Comparison of ENCODE assay signal across 24 mouse cellular contexts in the genomic region with DNA sequence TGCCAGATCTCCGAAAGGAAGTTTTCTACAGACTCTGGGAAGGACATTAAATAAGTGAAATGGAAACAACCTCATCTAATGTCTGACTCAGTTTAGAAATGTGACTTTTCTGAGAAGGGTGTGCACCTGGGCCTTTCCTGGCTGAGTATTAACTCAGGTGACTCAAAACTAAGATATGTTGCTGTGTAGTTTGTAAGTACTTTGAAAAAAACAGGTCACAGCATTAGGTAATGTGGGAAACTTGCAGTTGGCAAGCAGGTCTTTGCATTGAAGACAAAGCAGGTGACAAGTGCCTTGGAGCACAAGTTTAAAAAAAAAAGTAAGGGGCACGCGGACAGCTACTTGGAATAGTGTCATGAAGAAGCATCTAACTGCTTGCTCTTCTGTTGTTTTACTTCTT. TPM values are rescaled to one million over a fixed set of nuclear protein-coding genes. Genes with fewer than 3 reads are reported as not detected.
DNase-seq lines count a peak whose midpoint lies in the region; ATAC-seq and TF ChIP-seq lines count a peak whose summit lies in the region.
"Had no signal": no experiment of that assay in that cellular context is flagged by ENCODE, and none has a peak within 500 bp of the region (broad histone marks: within the 10 kb centered on the region; RNA-seq: fewer than 3 reads in every experiment).

No protein-coding gene starts in this region.

- DNase-seq in lung, postnatal 0 days (ENCODE audit: low spot score), result peak; percentile 70
- DNase-seq in lung, adult 2 months, result no peak
- peak; percentile 14 for DNase-seq in midbrain, embryonic 11.5 days (ENCODE audit: low spot score, missing footprints)
- no peak for DNase-seq in midbrain, postnatal 0 days (ENCODE audit: low spot score)
- no peak for DNase-seq in neural tube, embryonic 10.5 days (ENCODE audit: extremely low spot score, low spot score)
- no peak for DNase-seq in midbrain, embryonic 10.5 days (ENCODE audit: low spot score)
- DNase-seq: adrenal gland, postnatal 10 days; adrenal gland, postnatal 36 days; B cell, adult 2 months; cerebellum, adult 11 months; cerebellum, adult 2 months; cerebellum, adult 9-11 months; cerebellum, postnatal 25 days; gastrocnemius, postnatal 36 days had no signal

- peak; percentile 80 for ATAC-seq in lung, postnatal 0 days
- no peak for ATAC-seq in midbrain, embryonic 11.5 days (ENCODE audit: low FRiP score)
- no peak for ATAC-seq in midbrain, postnatal 0 days (ENCODE audit: low FRiP score)
- 0 out of 2 replicates have a peak, but pooled peaks have one; percentile 33 for ATAC-seq in stomach, embryonic 16.5 days (ENCODE audit: insufficient read depth, low FRiP score)
- ATAC-seq: forebrain, embryonic 15.5 days had no signal

- 75% methylated on average over 3 of the region's 3 CpGs for WGBS in lung, postnatal 0 days
- 80% methylated on average over 3 of the region's 3 CpGs for WGBS in lung, adult 2 months
- 97% methylated on average over 3 of the region's 3 CpGs for WGBS in midbrain, embryonic 11.5 days
- 94% methylated on average over 3 of the region's 3 CpGs for WGBS in midbrain, postnatal 0 days
- 82% methylated on average over 3 of the region's 3 CpGs for WGBS in stomach, embryonic 16.5 days
- 92% methylated on average over 3 of the region's 3 CpGs for WGBS in midbrain, embryonic 10.5 days

- no peak overlapping the region for H3K4me3 ChIP-seq in lung, postnatal 0 days (ENCODE audit: low read depth, low read length)
- H3K4me3 ChIP-seq in lung, adult 2 months (replicated peaks; ENCODE audit: extremely low read depth, low read depth, low read length), result no peak overlapping the region
- no peak overlapping the region for H3K4me3 ChIP-seq in midbrain, embryonic 11.5 days (ENCODE audit: low read depth, low read length)
- H3K4me3 ChIP-seq in midbrain, postnatal 0 days (ENCODE audit: low read depth, low read length), result no peak overlapping the region
- H3K4me3 ChIP-seq in stomach, embryonic 16.5 days (replicated peaks; ENCODE audit: low read length), result no peak overlapping the region
- H3K4me3 ChIP-seq in midbrain, embryonic 10.5 days, result no peak overlapping the region
- H3K4me3 ChIP-seq: embryonic facial prominence, embryonic 10.5 days; embryonic facial prominence, embryonic 13.5 days; erythroblast, embryonic 14.5 days; forebrain, embryonic 12.5 days; forebrain, embryonic 15.5 days; hindbrain, embryonic 12.5 days; hindbrain, embryonic 15.5 days had no signal

- no peaks in the 10 kb centered on the region for H3K36me3 ChIP-seq in lung, postnatal 0 days (ENCODE audit: insufficient read depth, low read length)
- no peaks in the 10 kb centered on the region for H3K36me3 ChIP-seq in midbrain, embryonic 11.5 days (ENCODE audit: control insufficient read depth, insufficient read depth, low read length)
- no peaks in the 10 kb centered on the region for H3K36me3 ChIP-seq in midbrain, postnatal 0 days (ENCODE audit: insufficient read depth, low read length)
- no peaks in the 10 kb centered on the region for H3K36me3 ChIP-seq in stomach, embryonic 16.5 days (ENCODE audit: control insufficient read depth, insufficient read depth, low read length)
- H3K36me3 ChIP-seq in midbrain, embryonic 10.5 days, result no peaks in the 10 kb centered on the region
- H3K36me3 ChIP-seq: embryonic facial prominence, embryonic 10.5 days; embryonic facial prominence, embryonic 13.5 days; forebrain, embryonic 12.5 days; forebrain, embryonic 15.5 days; hindbrain, embryonic 12.5 days; hindbrain, embryonic 15.5 days had no signal

- no peaks in the 10 kb centered on the region for H3K9me3 ChIP-seq in lung, postnatal 0 days (ENCODE audit: low read length)
- H3K9me3 ChIP-seq in midbrain, embryonic 11.5 days (ENCODE audit: control insufficient read depth, low read length), result no peaks in the 10 kb centered on the region
- no peaks in the 10 kb centered on the region for H3K9me3 ChIP-seq in midbrain, postnatal 0 days (ENCODE audit: low read length)
- no peaks in the 10 kb centered on the region for H3K9me3 ChIP-seq in stomach, embryonic 16.5 days (replicated peaks; ENCODE audit: control insufficient read depth, low read length)
- no peaks in the 10 kb centered on the region for H3K9me3 ChIP-seq in midbrain, embryonic 10.5 days (replicated peaks)
- H3K9me3 ChIP-seq: embryonic facial prominence, embryonic 10.5 days; embryonic facial prominence, embryonic 13.5 days; forebrain, embryonic 12.5 days; forebrain, embryonic 15.5 days; hindbrain, embryonic 12.5 days; hindbrain, embryonic 15.5 days had no signal

- H3K4me1 ChIP-seq in lung, postnatal 0 days (ENCODE audit: insufficient read depth, low read depth, low read length), result no peaks in the 10 kb centered on the region
- H3K4me1 ChIP-seq in lung, adult 2 months (ENCODE audit: control insufficient read depth, insufficient read depth, low read length), result no peaks in the 10 kb centered on the region
- H3K4me1 ChIP-seq in midbrain, embryonic 11.5 days (ENCODE audit: control insufficient read depth, insufficient read depth, low read length), result no peaks in the 10 kb centered on the region
- no peaks in the 10 kb centered on the region for H3K4me1 ChIP-seq in midbrain, postnatal 0 days (ENCODE audit: insufficient read depth, low read length)
- 0 out of 2 replicates have a peak, but pooled peaks cover 3% of the 10 kb centered on the region for H3K4me1 ChIP-seq in stomach, embryonic 16.5 days (ENCODE audit: control insufficient read depth, insufficient read depth, low read length)
- peaks cover 6% of the 10 kb centered on the region; the same call in 1 of the 2 replicates for H3K4me1 ChIP-seq in midbrain, embryonic 10.5 days
- H3K4me1 ChIP-seq: embryonic facial prominence, embryonic 13.5 days; forebrain, embryonic 15.5 days; hindbrain, embryonic 12.5 days; hindbrain, embryonic 15.5 days had no signal

- no peak overlapping the region for H3K9ac ChIP-seq in lung, postnatal 0 days (replicated peaks; ENCODE audit: low read depth)
- H3K9ac ChIP-seq in midbrain, embryonic 11.5 days (ENCODE audit: low read length), result no peak overlapping the region
- H3K9ac ChIP-seq in midbrain, postnatal 0 days (replicated peaks; ENCODE audit: low read length, poor library complexity, severe bottlenecking), result no peak overlapping the region
- H3K9ac ChIP-seq in stomach, embryonic 16.5 days (ENCODE audit: low read length), result no peak overlapping the region
- H3K9ac ChIP-seq: embryonic facial prominence, embryonic 13.5 days; forebrain, embryonic 12.5 days; forebrain, embryonic 15.5 days; hindbrain, embryonic 12.5 days; hindbrain, embryonic 15.5 days had no signal

- TF ChIP-seq POLR2A in lung, adult 2 months (IDR thresholded peaks at IDR 0.05; ENCODE audit: borderline replicate concordance, extremely low read depth, low read depth, low read length), result no peak

- no peaks in the 10 kb centered on the region for H3K27me3 ChIP-seq in lung, postnatal 0 days (replicated peaks; ENCODE audit: insufficient read depth, low read length)
- H3K27me3 ChIP-seq in midbrain, embryonic 11.5 days (ENCODE audit: control insufficient read depth, insufficient read depth, low read length), result no peaks in the 10 kb centered on the region
- no peaks in the 10 kb centered on the region for H3K27me3 ChIP-seq in midbrain, postnatal 0 days (ENCODE audit: insufficient read depth, low read length)
- no peaks in the 10 kb centered on the region for H3K27me3 ChIP-seq in stomach, embryonic 16.5 days (ENCODE audit: control insufficient read depth, insufficient read depth, low read length)
- H3K27me3 ChIP-seq in midbrain, embryonic 10.5 days (ENCODE audit: low read depth, poor library complexity, severe bottlenecking), result no peaks in the 10 kb centered on the region
- H3K27me3 ChIP-seq: CH12.LX; embryonic facial prominence, embryonic 13.5 days; forebrain, embryonic 12.5 days; forebrain, embryonic 15.5 days; hindbrain, embryonic 12.5 days; hindbrain, embryonic 15.5 days had no signal

- H3K4me2 ChIP-seq in lung, postnatal 0 days (replicated peaks; ENCODE audit: low read depth, low read length), result no peak overlapping the region
- no peak overlapping the region for H3K4me2 ChIP-seq in midbrain, embryonic 11.5 days
- H3K4me2 ChIP-seq in midbrain, postnatal 0 days (ENCODE audit: low read depth, low read length, poor library complexity, severe bottlenecking), result no peak overlapping the region
- no peak overlapping the region for H3K4me2 ChIP-seq in stomach, embryonic 16.5 days (ENCODE audit: low read depth, low read length)
- H3K4me2 ChIP-seq: embryonic facial prominence, embryonic 13.5 days; forebrain, embryonic 12.5 days; forebrain, embryonic 15.5 days; heart, embryonic 11.5 days; hindbrain, embryonic 12.5 days; hindbrain, embryonic 15.5 days had no signal

- no peak overlapping the region for H3K27ac ChIP-seq in lung, postnatal 0 days (ENCODE audit: low read length)
- H3K27ac ChIP-seq in midbrain, embryonic 11.5 days (ENCODE audit: low read depth, low read length), result no peak overlapping the region
- no peak overlapping the region for H3K27ac ChIP-seq in midbrain, postnatal 0 days (ENCODE audit: low read depth, low read length)
- H3K27ac ChIP-seq in stomach, embryonic 16.5 days (ENCODE audit: low read length), result peak overlapping the region; percentile 62; the same call in 1 of the 2 replicates
- H3K27ac ChIP-seq in midbrain, embryonic 10.5 days (replicated peaks), result no peak overlapping the region
- H3K27ac ChIP-seq: embryonic facial prominence, embryonic 10.5 days; embryonic facial prominence, embryonic 13.5 days; forebrain, embryonic 12.5 days; forebrain, embryonic 15.5 days; hindbrain, embryonic 12.5 days; hindbrain, embryonic 15.5 days had no signal

- TF ChIP-seq EP300 in lung, postnatal 0 days (IDR thresholded peaks at IDR 0.05), result peak; percentile 55; the same call in 1 of the 2 replicates

- no peak for TF ChIP-seq CTCF in lung, postnatal 0 days (IDR thresholded peaks at IDR 0.05)
- TF ChIP-seq CTCF in lung, adult 2 months (IDR thresholded peaks at IDR 0.05; ENCODE audit: insufficient read depth, low read length), result no peak
- no peak for TF ChIP-seq CTCF in midbrain, postnatal 0 days (IDR thresholded peaks at IDR 0.05)

RNA-seq across cellular contexts. Expression of a gene that starts 27.5 kb away (rescaled TPM):
- 1.6 and 2.3 TPM in 2 replicates for polyA plus RNA-seq in lung, postnatal 0 days (2015; fragmentation: Nextera tagmentation; extraction: Ambion mirVana)
- 1.3 and 1.8 TPM in 2 replicates for polyA plus RNA-seq in lung, adult 2 months (2012; rRNA removed)
- polyA plus RNA-seq in midbrain, embryonic 11.5 days (2014; fragmentation: Nextera tagmentation; extraction: Ambion mirVana), result 19.6 and 19.7 TPM in 2 replicates
- total RNA-seq in midbrain, postnatal 0 days (2014; rRNA removed), result 17.3 and 18.9 TPM in 2 replicates
- polyA plus RNA-seq in midbrain, postnatal 0 days (2015; fragmentation: Nextera tagmentation; extraction: Ambion mirVana), result 16.1 and 16.8 TPM in 2 replicates
- 12.3 and 13.3 TPM in 2 replicates for polyA plus RNA-seq in stomach, embryonic 16.5 days (2015; fragmentation: Nextera tagmentation; extraction: Ambion mirVana)
- polyA plus RNA-seq in midbrain, embryonic 10.5 days (2016; fragmentation: Nextera tagmentation; extraction: Ambion mirVana), result 19.6 and 21.7 TPM in 2 replicates

Comparison
In these comparisons a context has a peak if more than half of its experiments do, and no peak if none do; other contexts are left out.
1. DNase-seq: peak in lung, postnatal 0 days (single experiment) and midbrain, embryonic 11.5 days (single experiment); none in lung, adult 2 months (single experiment), midbrain, postnatal 0 days (single experiment), neural tube, embryonic 10.5 days (single experiment) and midbrain, embryonic 10.5 days (single experiment).
2. ATAC-seq: peak in lung, postnatal 0 days (single experiment) and stomach, embryonic 16.5 days (single experiment); none in midbrain, embryonic 11.5 days (single experiment) and midbrain, postnatal 0 days (single experiment).